Mouse (Mus musculus): ENCODE data around the gene Slc35c2.

DNA sequence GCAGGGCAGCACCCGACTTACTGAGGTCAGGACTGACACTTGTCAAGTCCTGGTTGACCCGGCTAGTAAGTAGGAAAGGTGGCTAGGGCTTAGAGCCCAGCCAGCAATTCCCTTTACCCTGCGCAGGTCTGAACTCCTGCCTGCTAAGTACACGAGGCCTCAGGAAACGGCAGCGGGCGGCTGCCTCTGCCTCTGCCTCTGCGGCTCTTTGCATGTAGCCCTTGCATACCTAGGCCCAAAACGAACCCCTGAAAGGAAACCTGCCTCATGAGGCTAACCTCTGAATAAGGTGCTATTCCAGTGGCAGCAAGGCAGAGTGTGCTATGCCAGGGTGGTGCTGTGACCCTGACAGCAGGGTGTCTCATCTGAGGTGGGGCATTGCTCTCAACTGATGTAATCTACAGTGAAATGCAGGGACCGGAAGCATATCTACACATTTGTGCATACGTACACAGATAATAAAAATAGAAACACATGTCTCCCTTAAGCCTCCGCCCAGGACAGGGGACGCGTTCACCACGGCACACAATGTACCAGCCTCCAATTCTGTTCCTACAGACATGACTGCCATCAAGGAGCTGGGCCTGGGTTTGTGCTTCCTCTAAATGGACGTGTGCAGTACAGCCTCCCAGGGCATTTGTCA lies 30.1 kb upstream of the Slc35c2 start:
- TF ChIP-seq CEBPB (IDR thresholded peaks at IDR 0.05; ENCODE audit: low read depth) = no peak
- no peak for TF ChIP-seq CTCF (IDR thresholded peaks at IDR 0.05; ENCODE audit: control insufficient read depth, insufficient read depth, insufficient read length)
- no peak for TF ChIP-seq MYOD1 (IDR thresholded peaks at IDR 0.05; ENCODE audit: control insufficient read depth, insufficient read length, low read depth)
